Mouse (Mus musculus) CH12.LX (cell line): ENCODE measurements around the gene Tex22. TPM values are rescaled to one million over a fixed set of nuclear protein-coding genes. Genes with fewer than 3 reads are reported as not detected.

Experiments
- DNase-seq: peaks from one replicate; pipeline ENCODE4 v3.0.0-alpha.2; 2013; ENCODE audit errors: extremely low read depth
- H3K27ac ChIP-seq: 2 replicates; pipeline ENCODE4 v1.5.1; 2012; ENCODE audit warnings: low read depth, mild to moderate bottlenecking, control low read depth, moderate library complexity; ENCODE audit not compliant: insufficient read depth
- H3K27me3 ChIP-seq: replicated peaks from 2 replicates; pipeline ENCODE3; 2012; ENCODE audit warnings: inconsistent platforms
- H3K36me3 ChIP-seq, 2 experiments: replicated peaks in 1 of 2; 2 replicates each; pipeline versions ENCODE3 to v1.6.1; 2012; ENCODE audit warnings: inconsistent platforms in 1 of 2, low read length in 1 of 2, mild to moderate bottlenecking in 1 of 2, mixed read lengths in 1 of 2, moderate library complexity in 1 of 2; ENCODE audit not compliant: control insufficient read depth in 1 of 2, insufficient read depth in 1 of 2
- H3K4me1 ChIP-seq, 2 experiments: 2 replicates each; pipeline ENCODE4 v1.6.1; 2012; ENCODE audit warnings: inconsistent platforms in 1 of 2, moderate library complexity in 1 of 2; ENCODE audit not compliant: insufficient read depth in 2 of 2, control insufficient read depth in 1 of 2
- H3K4me2 ChIP-seq: 2 replicates; pipeline ENCODE4 v1.6.1; 2012; ENCODE audit warnings: low read depth, mild to moderate bottlenecking, control low read depth; ENCODE audit not compliant: poor library complexity, insufficient read depth, severe bottlenecking
- H3K4me3 ChIP-seq, 3 experiments: fragments of 150-350 bp in 1 of 3; sonication (generic) in 1 of 3; replicated peaks in 1 of 3; 2 replicates each; pipeline versions ENCODE3 to v1.5.1; 2011 to 2012; ENCODE audit warnings: low read depth in 2 of 3, low read length in 2 of 3, mild to moderate bottlenecking in 2 of 3, moderate library complexity in 2 of 3, control low read depth in 1 of 3, improper control_type of control experiment in 1 of 3, inconsistent platforms in 1 of 3, mixed read lengths in 1 of 3; ENCODE audit not compliant: poor library complexity in 1 of 3
- H3K79me2 ChIP-seq: replicated peaks from 2 replicates; pipeline ENCODE4 v1.6.1; 2012; ENCODE audit warnings: mild to moderate bottlenecking, moderate library complexity; ENCODE audit not compliant: control insufficient read depth, poor library complexity, insufficient read depth, severe bottlenecking; ENCODE audit errors: extremely low read depth
- H3K9ac ChIP-seq: 2 replicates; pipeline ENCODE4 v1.6.1; 2012; ENCODE audit warnings: low read depth, mild to moderate bottlenecking, control low read depth, moderate library complexity; ENCODE audit not compliant: insufficient read depth
- H3K9me3 ChIP-seq: replicated peaks from 2 replicates; pipeline ENCODE3; 2012; ENCODE audit warnings: low read length, inconsistent platforms, mixed read lengths
- CTCF ChIP-seq, 2 experiments: IDR thresholded peaks in 1 of 2; conservative IDR thresholded peaks in 1 of 2; 2 replicates each; pipeline ENCODE4 v1.5.1; 2011 to 2012; ENCODE audit warnings: low read depth in 2 of 2, low read length in 2 of 2, improper control_type of control experiment in 1 of 2, inconsistent platforms in 1 of 2, mild to moderate bottlenecking in 1 of 2, moderate library complexity in 1 of 2
- EP300 ChIP-seq: IDR thresholded peaks from 2 replicates; pipeline ENCODE4 v1.6.1; 2011; ENCODE audit warnings: low read length, improper control_type of control experiment
- GABPA ChIP-seq: IDR thresholded peaks from 2 replicates; pipeline ENCODE4 v1.6.1; 2012; ENCODE audit warnings: low read depth, low read length, improper control_type of control experiment, inconsistent platforms; ENCODE audit not compliant: insufficient replicate concordance
- IRF4 ChIP-seq: IDR thresholded peaks from 2 replicates; pipeline ENCODE4 v1.6.1; 2014; ENCODE audit warnings: low read depth, mild to moderate bottlenecking, inconsistent platforms, low read length, improper control_type of control experiment
- JUND ChIP-seq: conservative IDR thresholded peaks from 2 replicates; pipeline ENCODE4 v1.6.1; 2011; ENCODE audit warnings: low read depth, low read length, improper control_type of control experiment
- KAT2A ChIP-seq: IDR thresholded peaks from 2 replicates; pipeline ENCODE4 v1.6.1; 2012; ENCODE audit warnings: low read length, improper control_type of control experiment, inconsistent platforms; ENCODE audit not compliant: insufficient replicate concordance
- MAX ChIP-seq: IDR thresholded peaks from 2 replicates; pipeline ENCODE4 v1.6.1; 2011; ENCODE audit warnings: low read length, improper control_type of control experiment
- MAZ ChIP-seq: IDR thresholded peaks from 2 replicates; pipeline ENCODE4 v1.6.1; 2012; ENCODE audit warnings: low read depth, mild to moderate bottlenecking, inconsistent platforms, low read length, improper control_type of control experiment, moderate library complexity
- MXI1 ChIP-seq: IDR thresholded peaks from 2 replicates; pipeline ENCODE4 v1.6.1; 2011; ENCODE audit warnings: mild to moderate bottlenecking, low read depth, low read length, improper control_type of control experiment
- MYC ChIP-seq: IDR thresholded peaks from 2 replicates; pipeline ENCODE4 v1.6.1; 2011; ENCODE audit warnings: low read depth, mild to moderate bottlenecking, improper control_type of control experiment, low read length
- NELFE ChIP-seq: IDR thresholded peaks from 2 replicates; pipeline ENCODE4 v1.6.1; 2011; ENCODE audit warnings: low read depth, low read length, improper control_type of control experiment
- PAX5 ChIP-seq: IDR thresholded peaks from 2 replicates; pipeline ENCODE4 v1.6.1; 2012; ENCODE audit warnings: low read length, inconsistent platforms, mixed read lengths
- POLR2A ChIP-seq: IDR thresholded peaks from 2 replicates; pipeline ENCODE4 v1.6.1; 2011; ENCODE audit warnings: low read depth, mild to moderate bottlenecking, improper control_type of control experiment, low read length
- POLR2AphosphoS2 ChIP-seq: IDR thresholded peaks from 2 replicates; pipeline ENCODE4 v1.6.1; 2011; ENCODE audit warnings: low read depth, low read length, improper control_type of control experiment
- RCOR1 ChIP-seq: conservative IDR thresholded peaks from 2 replicates; pipeline ENCODE4 v1.6.1; 2012; ENCODE audit warnings: low read depth, mild to moderate bottlenecking, inconsistent platforms, low read length, improper control_type of control experiment
- SMC3 ChIP-seq: IDR thresholded peaks from 2 replicates; pipeline ENCODE4 v1.6.1; 2011; ENCODE audit warnings: low read depth, low read length, improper control_type of control experiment
- USF1 ChIP-seq: IDR thresholded peaks from 2 replicates; pipeline ENCODE4 v1.6.1; 2014; ENCODE audit warnings: low read depth, mild to moderate bottlenecking, inconsistent platforms, low read length, improper control_type of control experiment
- ZC3H11A ChIP-seq: IDR thresholded peaks from 2 replicates; pipeline ENCODE4 v1.6.1; 2012; ENCODE audit warnings: low read depth, mild to moderate bottlenecking, inconsistent platforms, low read length, improper control_type of control experiment
- ZKSCAN1 ChIP-seq: IDR thresholded peaks from 2 replicates; pipeline ENCODE4 v1.6.1; 2012; ENCODE audit warnings: low read depth, inconsistent platforms, low read length, improper control_type of control experiment, borderline replicate concordance
- ZMIZ1 ChIP-seq: IDR thresholded peaks from 2 replicates; pipeline ENCODE4 v1.6.1; 2012; ENCODE audit warnings: low read depth, mild to moderate bottlenecking, inconsistent platforms, low read length, improper control_type of control experiment
- dilution Hi-C: fragments of 300-500 bp; cut with MboI; formaldehyde crosslinking; loops from 2 replicates; pipeline ENCODE4 v1.14.3; 2020; ENCODE audit warnings: low sequenced_read_pairs; ENCODE audit not compliant: extremely low pct_unique_long_range_greater_than_20kb, extremely low pct_ligation_motif_present
- in situ Hi-C: fragments of 300-500 bp; cut with MboI; formaldehyde crosslinking; loops from 3 replicates; pipeline ENCODE4 v1.14.3; 2019; ENCODE audit warnings: low sequenced_read_pairs, low pct_ligation_motif_present, low pct_unique_long_range_greater_than_20kb, mixed read lengths
- polyA plus RNA-seq: library from polyadenylated mRNA; unstranded; fragments of >175 nt; gene quantifications from 2 replicates; pipeline ENCODE4 v1.2.1, GENCODE M21; 2012; ENCODE audit warnings: low read depth; ENCODE audit not compliant: insufficient read length
- total RNA-seq, 2 experiments: library from RNA; depleted of rRNA; stranded (reverse); fragments of 300-350 nt in 1 of 2; fragments of >200 nt in 1 of 2; gene quantifications; 2 replicates each; pipeline ENCODE4 v1.2.3; 2012 to 2014

The Tex22 gene
- total and polyA plus RNA-seq, 3 experiments, result 0.21 TPM; not detected in 2

GRCm38 (mm10) chr12:113030993-113031392 lies 43.3 kb upstream of the Tex22 start:
- dilution Hi-C loops (no loop called here), in situ Hi-C loops (no loop called here)
- DNase-seq, result no peak
- Histone ChIP-seq H3K27ac (no peak overlapping the region), H3K4me3 (no peak overlapping the region), H3K27me3 (no peaks in the 10 kb centered on the region), H3K9me3 (peaks cover 4% of the 10 kb centered on the region), H3K4me2 (no peak overlapping the region), H3K79me2 (no peaks in the 10 kb centered on the region), H3K9ac (no peak overlapping the region), H3K4me1 (peaks cover 12 to 37% of the 10 kb centered on the region in 2 experiments), H3K36me3 (peaks cover 0 to 17% of the 10 kb centered on the region in 2 experiments)
- TF ChIP-seq RCOR1 (no peak), ZKSCAN1 (no peak), MYC (no peak), NELFE (no peak), ZC3H11A (no peak), POLR2AphosphoS2 (no peak), IRF4 (no peak), GABPA (no peak), POLR2A (no peak), ZMIZ1 (no peak), MXI1 (no peak), CTCF (conservative IDR thresholded peaks at IDR 0.05 in 1 of 2, IDR thresholded peaks at IDR 0.05 in 1 of 2; ENCODE audit: low read depth in 2 of 2, low read length in 2 of 2) (no peak), PAX5 (no peak), MAX (no peak), KAT2A (no peak)

GRCm38 (mm10) chr12:113031441-113031840 lies 42.9 kb upstream of the Tex22 start:
- Histone ChIP-seq H3K27ac (no peak overlapping the region), H3K36me3 (peaks cover 0 to 17% of the 10 kb centered on the region in 2 experiments)

More at GRCm38 (mm10) chr12:113031441-113031840, 42.9 kb upstream of the Tex22 start:
- Histone ChIP-seq H3K79me2 (no peaks in the 10 kb centered on the region), H3K4me3 (no peak overlapping the region), H3K4me1 (peaks cover 12 to 37% of the 10 kb centered on the region in 2 experiments), H3K9me3 (peaks cover 4% of the 10 kb centered on the region), H3K9ac (no peak overlapping the region), H3K27me3 (no peaks in the 10 kb centered on the region), H3K4me2 (no peak overlapping the region)
- no peak for DNase-seq
- in situ Hi-C loops (no loop called here), dilution Hi-C loops (no loop called here)
- TF ChIP-seq KAT2A (no peak), JUND (no peak), MXI1 (no peak), IRF4 (no peak; the same call in 1 of the 2 replicates), ZKSCAN1 (no peak), EP300 (no peak), ZC3H11A (no peak), MAZ (no peak), USF1 (no peak), PAX5 (no peak), CTCF (conservative IDR thresholded peaks at IDR 0.05 in 1 of 2, IDR thresholded peaks at IDR 0.05 in 1 of 2; ENCODE audit: low read depth in 2 of 2, low read length in 2 of 2) (no peak), SMC3 (no peak)
- TF ChIP-seq, all 38 proteins: peak for 0
